Mouse (Mus musculus) T-helper 2 cell (primary cell): ENCODE results near the gene Gpr26.

ENCODE experiments used
- in situ Hi-C: fragments of 300-600 bp; cut with MboI, MseI; formaldehyde crosslinking; loops from one replicate; pipeline ENCODE4 v1.15.1; 2025; ENCODE audit warnings: high pct_unique_total_duplicates

The Gpr26 gene

GRCm38 (mm10) chr7:132025591-132025990 is 59.3 kb downstream of the Gpr26 start:
- in situ Hi-C loops, result no loop called here

GRCm38 (mm10) chr7:132026671-132027070 is 60.4 kb downstream of the Gpr26 start:
- in situ Hi-C loops, result no loop called here

GRCm38 (mm10) chr7:132031940-132032531 is 65.8 kb downstream of the Gpr26 start:
- in situ Hi-C loops, result no loop called here
